Mouse (Mus musculus) heart, postnatal 0 days (tissue): ENCODE data around the gene Ciz1. TPM values are rescaled to one million over a fixed set of nuclear protein-coding genes. Genes with fewer than 3 reads are reported as not detected.

Source experiments
- ATAC-seq: fragments of 200-750 bp; cut with Nextera tagmentation; 2 replicates; pipeline ENCODE4 v1.8.0; 2017; ENCODE audit warnings: low read depth, moderate number of reproducible peaks, moderate library complexity; ENCODE audit not compliant: insufficient read depth
- DNase-seq: peaks from one replicate; pipeline ENCODE4 v3.0.0-alpha.2; 2016; ENCODE audit warnings: low spot score
- H3K27ac ChIP-seq: fragments of 300-500 bp; sonication (generic); 2 replicates; pipeline ENCODE4 v1.5.1; 2014; ENCODE audit warnings: low read depth, mild to moderate bottlenecking
- H3K27me3 ChIP-seq: fragments of 300-500 bp; sonication (generic); 2 replicates; pipeline ENCODE4 v1.6.1; 2014; ENCODE audit warnings: low read length, mixed read lengths; ENCODE audit not compliant: control insufficient read depth, insufficient read depth
- H3K36me3 ChIP-seq: fragments of 300-500 bp; sonication (generic); replicated peaks from 2 replicates; pipeline ENCODE4 v1.6.1; 2014; ENCODE audit warnings: low read length, mixed read lengths; ENCODE audit not compliant: control insufficient read depth, insufficient read depth
- H3K4me1 ChIP-seq: fragments of 300-500 bp; sonication (generic); 2 replicates; pipeline ENCODE4 v1.6.1; 2014; ENCODE audit warnings: antibody characterized with exemption; ENCODE audit not compliant: control insufficient read depth, insufficient read depth
- H3K4me2 ChIP-seq: fragments of 300-500 bp; sonication (generic); 2 replicates; pipeline ENCODE4 v1.6.1; 2014; ENCODE audit warnings: low read depth, mild to moderate bottlenecking, low read length, moderate library complexity
- H3K4me3 ChIP-seq: fragments of 300-500 bp; sonication (generic); 2 replicates; pipeline ENCODE4 v1.5.1; 2014; ENCODE audit warnings: low read depth, low read length
- H3K9ac ChIP-seq: fragments of 300-500 bp; sonication (generic); replicated peaks from 2 replicates; pipeline ENCODE4 v1.6.1; 2014; ENCODE audit warnings: low read depth, low read length, mixed read lengths
- H3K9me3 ChIP-seq: fragments of 300-500 bp; sonication (generic); replicated peaks from 2 replicates; pipeline ENCODE4 v1.6.1; 2016; ENCODE audit warnings: low read length; ENCODE audit not compliant: control insufficient read depth
- CTCF ChIP-seq: IDR thresholded peaks from 2 replicates; pipeline ENCODE4 v1.5.1; 2016; ENCODE audit warnings: antibody characterized with exemption, control low read depth, low read depth
- EP300 ChIP-seq: IDR thresholded peaks from 2 replicates; pipeline ENCODE4 v1.6.1; 2016; ENCODE audit warnings: antibody characterized with exemption, low read depth
- WGBS: fragments of 180-500 bp; shearing (Covaris S2); extraction: QIAGEN DNeasy Blood & Tissue Kit; methylation state at CpG from one replicate; pipeline ENCODE4 v1.1.7; 2014; 5-methylcytosine and 5-hydroxymethylcytosine counted together
- polyA plus RNA-seq: library from polyadenylated mRNA; unstranded; fragments of >200 nt; fragmentation: Nextera tagmentation; extraction: Ambion mirVana; gene quantifications from 2 replicates; pipeline ENCODE4 v1.2.1, GENCODE M21; 2015
- total RNA-seq: library from RNA; depleted of rRNA; stranded (reverse); fragments of >200 nt; gene quantifications from 2 replicates; pipeline ENCODE4 v1.2.3, GENCODE M21; 2014; ENCODE audit warnings: low replicate concordance

Ciz1 gene
- total and polyA plus RNA-seq, 2 experiments from 2014 or later = 17.6 to 79.9 TPM

DNA sequence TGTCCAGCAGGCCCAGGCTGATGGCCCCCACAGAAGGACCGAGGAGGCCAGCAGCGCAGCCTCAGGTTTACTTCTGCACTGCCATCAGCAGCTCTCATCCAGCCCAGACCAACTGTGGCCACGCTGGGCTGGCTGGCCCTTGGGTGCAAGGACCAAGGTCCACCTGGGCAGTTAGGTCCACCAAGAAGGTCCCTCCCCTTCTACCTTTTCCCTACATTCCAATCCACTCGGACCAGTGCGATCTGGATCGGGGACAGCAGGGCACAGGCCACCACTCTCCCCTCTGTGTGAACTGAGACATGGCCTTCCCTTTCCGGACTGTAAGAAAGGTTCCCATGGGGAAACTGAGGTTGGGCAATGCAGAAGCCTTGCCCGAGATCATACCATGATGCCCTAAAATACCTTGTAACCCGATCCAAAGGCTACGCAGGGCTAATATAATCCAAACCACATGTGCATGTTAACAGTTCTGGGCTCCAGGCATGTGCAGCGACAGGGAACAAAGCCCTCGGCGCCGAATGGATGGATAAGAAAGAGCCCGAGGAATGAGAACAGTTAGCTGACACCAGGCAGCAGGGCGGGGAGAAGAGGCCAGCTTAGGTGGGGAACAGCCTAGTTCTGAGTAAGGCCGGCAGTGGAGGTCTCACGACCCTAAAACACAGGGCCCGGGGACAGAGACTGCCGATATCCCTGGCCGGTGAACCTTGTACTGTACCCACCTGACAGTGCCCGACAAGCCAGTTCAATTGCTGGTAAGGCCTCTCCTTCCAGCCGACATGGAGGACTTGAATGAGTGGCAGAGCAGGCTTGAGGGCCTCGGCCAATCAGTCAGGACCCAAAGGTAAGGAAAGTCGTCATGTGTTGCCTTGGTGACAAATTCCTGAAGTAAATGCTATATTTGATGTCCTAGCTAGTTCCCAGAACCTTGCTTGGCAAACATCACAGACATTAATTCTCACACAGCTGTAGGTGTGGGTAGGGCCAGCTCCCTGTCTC is 56.6 kb downstream of the Ciz1 start:
- H3K36me3 ChIP-seq = no peaks in the 10 kb centered on the region
- WGBS = 73% methylated on average over 25 of the region's 25 CpGs
- no peak overlapping the region for H3K27ac ChIP-seq
- TF ChIP-seq CTCF = no peak
- TF ChIP-seq EP300 = no peak
- no peak overlapping the region for H3K4me3 ChIP-seq
- no peak overlapping the region for H3K9ac ChIP-seq
- ATAC-seq (no peak), DNase-seq (no peak)
- no peaks in the 10 kb centered on the region for H3K4me1 ChIP-seq
- H3K4me2 ChIP-seq = no peak overlapping the region
- no peaks in the 10 kb centered on the region for H3K9me3 ChIP-seq
- H3K27me3 ChIP-seq = no peaks in the 10 kb centered on the region

DNA sequence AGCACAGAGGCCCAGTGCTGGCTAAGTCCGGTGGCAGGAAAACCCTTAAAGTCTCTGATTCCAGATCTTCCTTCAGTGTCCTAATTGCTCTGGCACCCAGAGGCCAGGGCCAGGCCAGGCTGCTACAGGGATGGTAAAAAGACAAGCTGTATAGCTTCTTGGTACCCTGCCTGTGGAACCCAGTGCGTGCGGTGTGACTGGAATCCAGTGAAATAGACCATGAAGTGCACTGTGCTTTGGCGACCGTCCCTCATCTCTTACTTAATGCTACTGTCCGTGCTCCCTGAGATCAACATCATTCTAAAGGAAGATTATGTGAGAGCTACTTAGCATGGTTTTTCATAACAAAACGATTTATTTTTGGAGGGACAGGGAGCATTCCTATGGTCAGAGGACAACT is 59.3 kb downstream of the Ciz1 start:
- no peak overlapping the region for H3K27ac ChIP-seq
- H3K4me2 ChIP-seq = no peak overlapping the region
- no peak for DNase-seq
- ATAC-seq = no peak
- H3K4me3 ChIP-seq = no peak overlapping the region
- H3K9ac ChIP-seq = no peak overlapping the region
- TF ChIP-seq EP300 = no peak
- TF ChIP-seq CTCF = no peak
- H3K36me3 ChIP-seq = peaks cover 19% of the 10 kb centered on the region
- H3K4me1 ChIP-seq = no peaks in the 10 kb centered on the region
- no peaks in the 10 kb centered on the region for H3K9me3 ChIP-seq
- 79% methylated on average over 7 of the region's 7 CpGs for WGBS
- no peaks in the 10 kb centered on the region for H3K27me3 ChIP-seq

DNA sequence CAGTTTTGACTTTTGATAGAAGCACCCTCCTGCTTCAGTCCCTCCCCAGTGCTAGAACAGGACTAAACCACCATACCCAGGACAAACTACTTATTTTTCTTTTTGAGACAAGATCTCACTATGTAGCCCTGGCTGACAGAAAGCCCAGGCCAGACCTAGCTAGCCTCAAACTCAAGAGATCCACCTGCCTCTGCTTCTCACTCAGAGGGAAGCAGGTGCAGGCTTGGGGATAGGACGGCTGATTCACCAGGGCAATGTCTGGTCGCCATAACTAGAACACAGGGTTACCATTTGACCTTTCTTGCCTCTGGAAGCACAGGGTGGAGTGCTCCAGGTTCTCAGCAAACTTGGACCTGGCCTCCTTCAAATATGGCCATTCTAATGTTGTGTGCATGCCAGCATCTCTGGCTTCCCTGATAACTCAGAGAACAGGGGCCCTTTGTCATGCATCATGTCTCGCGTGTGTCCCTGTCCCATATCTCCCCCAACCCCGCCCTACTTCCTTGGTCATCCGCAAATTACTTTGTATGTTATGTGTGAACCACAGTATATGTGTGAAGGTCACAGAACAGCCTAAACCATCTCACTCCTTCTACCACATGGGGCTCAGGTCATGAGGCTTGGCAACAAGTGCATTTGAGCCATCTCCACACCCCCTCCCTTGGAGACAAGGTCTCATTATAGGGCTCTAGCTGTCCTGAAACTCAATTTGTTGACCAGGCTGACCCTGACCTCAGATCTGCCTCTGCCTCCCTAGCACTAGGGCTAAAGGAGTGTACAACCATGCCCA is 60.8 kb downstream of the Ciz1 start:
- ATAC-seq = no peak

DNA sequence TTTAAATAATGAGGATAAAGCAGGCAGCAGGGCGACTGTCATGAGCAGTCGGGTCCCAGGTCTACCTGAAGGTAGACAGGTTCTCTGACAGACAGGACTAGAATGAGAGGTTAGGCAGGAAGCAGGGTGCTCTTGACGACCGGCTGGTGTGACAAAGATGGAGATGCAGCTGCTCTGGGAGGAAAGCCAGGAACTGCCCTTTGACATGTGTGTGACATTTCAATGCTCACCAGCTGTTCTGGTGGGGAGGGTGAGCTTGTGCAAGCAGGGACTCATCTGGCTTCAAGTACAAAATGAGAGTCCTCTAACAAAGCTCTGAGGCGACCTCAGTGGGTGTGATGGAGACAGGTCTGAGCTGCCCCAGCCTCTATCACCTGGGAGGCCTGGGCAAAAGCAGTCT is 61.8 kb downstream of the Ciz1 start:
- no peak overlapping the region for H3K4me2 ChIP-seq

More for the DNA sequence above, 60.8 kb downstream of the Ciz1 start:
- Histone ChIP-seq H3K9me3 (no peaks in the 10 kb centered on the region), H3K4me1 (no peaks in the 10 kb centered on the region), H3K36me3 (peaks cover 35% of the 10 kb centered on the region), H3K4me2 (no peak overlapping the region), H3K27ac (no peak overlapping the region), H3K27me3 (no peaks in the 10 kb centered on the region), H3K4me3 (no peak overlapping the region), H3K9ac (no peak overlapping the region)
- TF ChIP-seq CTCF = no peak
- no peak for TF ChIP-seq EP300
- no peak for DNase-seq
- 85% methylated on average over 6 of the region's 6 CpGs for WGBS

DNA sequence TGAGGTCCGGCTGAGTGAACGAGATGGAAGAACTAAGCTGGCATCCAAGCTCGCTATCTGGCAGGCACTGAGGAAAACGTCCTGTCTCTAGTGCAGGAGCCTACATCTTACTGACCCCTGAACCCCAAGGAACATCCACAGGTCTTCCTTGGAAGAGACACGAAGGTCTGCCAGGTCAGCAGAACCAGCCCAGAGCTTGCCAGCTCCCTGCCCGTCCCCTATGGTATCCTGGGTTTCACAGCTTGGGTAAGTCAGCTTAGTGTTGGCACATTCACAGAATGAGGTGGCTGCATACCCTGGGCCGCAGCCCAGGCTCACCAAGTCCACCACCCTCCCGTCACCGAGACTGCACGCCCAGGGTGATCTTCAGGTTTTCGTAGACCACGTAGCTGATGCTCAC is 63.7 kb downstream of the Ciz1 start:
- DNase-seq (no peak), ATAC-seq (no peak)
- H3K27me3 ChIP-seq = no peaks in the 10 kb centered on the region
- no peak overlapping the region for H3K4me3 ChIP-seq
- H3K4me2 ChIP-seq = no peak overlapping the region
- H3K27ac ChIP-seq = no peak overlapping the region
- peaks cover 58% of the 10 kb centered on the region for H3K36me3 ChIP-seq
- no peaks in the 10 kb centered on the region for H3K9me3 ChIP-seq
- TF ChIP-seq CTCF (no peak), EP300 (no peak)
- H3K4me1 ChIP-seq = no peaks in the 10 kb centered on the region
- no peak overlapping the region for H3K9ac ChIP-seq
- WGBS = 89% methylated on average over 12 of the region's 12 CpGs

More for the DNA sequence above, 61.8 kb downstream of the Ciz1 start:
- Histone ChIP-seq H3K9me3 (no peaks in the 10 kb centered on the region), H3K4me3 (no peak overlapping the region), H3K27ac (no peak overlapping the region), H3K9ac (no peak overlapping the region), H3K4me1 (no peaks in the 10 kb centered on the region), H3K27me3 (no peaks in the 10 kb centered on the region), H3K36me3 (peaks cover 45% of the 10 kb centered on the region)
- DNase-seq (no peak), ATAC-seq (no peak)
- no peak for TF ChIP-seq EP300
- no peak for TF ChIP-seq CTCF
- WGBS = 45% methylated on average over 5 of the region's 5 CpGs
